Mouse (Mus musculus) heart, postnatal 36 days (tissue): ENCODE results near the gene Nfic. TPM values are rescaled to one million over a fixed set of nuclear protein-coding genes. Genes with fewer than 3 reads are reported as not detected.

Experiments
- DNase-seq, 2 experiments: peaks; one replicate each; pipeline ENCODE4 v3.0.0; 2021 to 2022
- intact Hi-C: fragments of 180-260 bp; cut with DNase I; formaldehyde crosslinking; loops from one replicate; pipeline ENCODE4 v1.15.1; 2025
- total RNA-seq, 2 experiments: library from RNA; stranded (reverse); gene quantifications; 2 replicates each; pipeline ENCODE4 v1.2.3; 2021

Gene Nfic
- total RNA-seq, 2 experiments from 2014 or later: 115 to 133 TPM

DNA sequence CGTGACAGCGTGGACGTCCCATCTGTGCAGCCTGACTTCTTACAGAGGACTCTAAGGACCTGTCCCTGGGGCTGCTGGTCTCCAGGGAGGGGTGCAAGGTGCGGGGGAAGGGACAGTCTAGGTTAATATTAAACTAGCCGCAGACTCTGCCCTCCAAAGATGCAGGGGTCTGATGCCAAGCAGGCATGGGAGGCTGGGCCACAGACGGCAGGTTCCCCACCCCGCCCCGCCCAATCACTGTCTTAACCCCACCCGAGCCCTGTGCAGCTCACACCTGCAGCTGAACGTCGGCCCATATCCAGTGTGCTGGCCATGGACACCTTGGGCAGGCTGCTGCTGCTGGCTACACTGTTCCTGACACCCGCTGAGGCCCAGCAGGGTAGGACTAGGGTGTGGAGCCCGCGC is 62.7 kb downstream of the Nfic start, which contains the start of gene Smim24:
Smim24 (plus strand) TSS at position 271 of the 405 bp plus-strand sequence.
- intact Hi-C loops: no loop called here
- DNase-seq: no peak

DNA sequence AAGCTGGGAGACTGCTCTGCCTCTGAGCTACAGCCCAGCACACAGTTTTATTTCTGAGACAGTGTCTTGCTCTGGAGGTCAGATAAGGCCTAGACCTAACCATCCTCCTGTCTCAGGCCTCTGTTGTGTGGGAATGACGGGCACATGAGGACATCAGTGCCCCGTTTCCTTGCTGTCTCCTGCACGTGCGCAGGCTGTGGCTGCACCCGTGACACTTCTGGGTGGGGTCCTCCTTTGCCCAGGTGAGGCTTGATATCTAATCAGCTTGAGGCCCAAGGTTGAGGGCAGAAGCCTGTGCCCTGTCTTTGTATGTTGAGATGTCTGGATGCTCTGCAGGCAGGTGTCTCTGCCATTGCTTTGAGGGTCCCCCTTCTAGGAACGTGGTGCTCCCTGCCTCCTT is 63.2 kb downstream of the Nfic start:
- DNase-seq: no peak
- intact Hi-C loops: no loop called here

DNA sequence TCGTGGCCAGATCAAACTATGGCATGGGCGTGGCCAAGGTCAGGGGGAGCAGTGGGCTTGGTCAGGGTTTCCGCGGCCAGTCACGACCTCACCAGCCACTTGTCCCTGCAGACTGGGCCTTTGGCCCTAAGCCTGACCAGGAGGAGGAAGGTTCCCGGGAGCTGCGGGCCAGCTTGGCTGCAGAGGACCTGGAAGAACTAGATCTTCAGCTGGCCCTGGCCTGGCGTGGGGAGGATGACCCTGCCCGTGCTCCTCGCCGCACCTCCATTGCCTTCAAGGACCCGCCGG is 64.8 kb downstream of the Nfic start:
- intact Hi-C loops: no loop called here
- DNase-seq: no peak

DNA sequence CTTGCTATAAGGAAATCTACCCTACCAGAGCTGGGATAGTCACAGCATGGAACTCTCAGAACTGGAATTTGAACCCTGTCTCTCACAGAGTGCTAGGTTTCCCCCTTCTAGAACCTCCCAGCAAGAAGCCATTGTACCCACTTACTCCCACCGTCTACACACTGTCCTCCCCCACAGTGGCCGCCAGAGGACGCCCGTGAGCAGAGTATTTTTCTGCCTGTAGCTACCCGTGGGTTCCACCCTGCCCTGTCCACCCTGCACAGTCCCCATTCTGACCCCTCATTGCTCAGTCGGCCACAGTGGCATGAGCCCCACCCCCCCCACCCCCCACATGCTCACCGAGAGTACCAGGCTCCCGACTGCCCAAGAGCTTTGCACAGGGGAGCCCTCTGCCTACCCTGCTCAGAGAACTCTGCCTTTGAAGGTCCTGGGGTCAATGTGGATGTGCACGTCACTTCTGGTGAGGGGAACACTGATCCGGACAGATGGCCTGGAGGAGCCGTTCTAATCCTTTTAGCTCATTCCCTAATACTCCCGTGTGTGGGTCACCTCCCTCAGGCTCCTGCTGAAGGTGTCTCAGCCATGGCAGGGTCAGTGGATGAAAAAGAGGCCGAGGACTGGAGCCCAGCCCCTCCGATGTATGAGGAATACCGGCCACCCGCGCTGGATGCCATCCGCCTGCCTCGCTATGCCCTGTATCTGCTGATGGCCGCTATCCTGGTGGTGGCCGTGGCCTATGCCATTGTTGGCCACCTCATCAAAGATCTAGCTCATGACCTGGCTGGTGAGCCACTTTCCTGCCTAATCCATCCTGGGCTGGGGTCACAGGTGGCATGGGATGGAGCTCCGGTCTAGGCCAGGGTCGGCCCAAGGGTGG is 65.4 kb downstream of the Nfic start:
- DNase-seq: peak; percentile 85
- intact Hi-C loops: loop anchor here (1.0 to 10.0 kb wide), 2 partner anchors 60 to 155 kb away; partner anchors contain the start of gene Gna11

DNA sequence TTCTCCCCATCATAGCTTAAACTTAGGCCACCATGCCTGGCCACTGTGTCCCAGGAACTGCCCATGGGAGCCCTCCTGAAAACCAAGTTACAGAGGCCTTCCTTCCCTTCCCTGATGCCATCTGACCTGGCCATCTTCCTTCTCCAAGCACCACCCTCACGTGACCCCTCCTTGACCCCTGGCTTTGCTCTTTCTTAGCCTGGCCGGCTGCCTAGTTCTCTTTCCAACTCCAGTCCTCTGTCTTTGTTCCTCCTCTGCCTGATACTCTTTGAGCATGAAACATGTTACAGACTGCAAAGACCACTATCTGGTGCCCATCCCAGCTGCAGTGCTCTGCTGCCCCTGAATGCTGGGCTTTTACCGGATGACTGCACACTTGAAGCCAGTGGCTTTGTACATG is 66.1 kb downstream of the Nfic start:
- intact Hi-C loops: loop anchor here (1.0 to 10.0 kb wide), 2 partner anchors 61 to 155 kb away; partner anchors contain the start of gene Gna11
- peak in 1 of 2 experiments; percentile 19 for DNase-seq

DNA sequence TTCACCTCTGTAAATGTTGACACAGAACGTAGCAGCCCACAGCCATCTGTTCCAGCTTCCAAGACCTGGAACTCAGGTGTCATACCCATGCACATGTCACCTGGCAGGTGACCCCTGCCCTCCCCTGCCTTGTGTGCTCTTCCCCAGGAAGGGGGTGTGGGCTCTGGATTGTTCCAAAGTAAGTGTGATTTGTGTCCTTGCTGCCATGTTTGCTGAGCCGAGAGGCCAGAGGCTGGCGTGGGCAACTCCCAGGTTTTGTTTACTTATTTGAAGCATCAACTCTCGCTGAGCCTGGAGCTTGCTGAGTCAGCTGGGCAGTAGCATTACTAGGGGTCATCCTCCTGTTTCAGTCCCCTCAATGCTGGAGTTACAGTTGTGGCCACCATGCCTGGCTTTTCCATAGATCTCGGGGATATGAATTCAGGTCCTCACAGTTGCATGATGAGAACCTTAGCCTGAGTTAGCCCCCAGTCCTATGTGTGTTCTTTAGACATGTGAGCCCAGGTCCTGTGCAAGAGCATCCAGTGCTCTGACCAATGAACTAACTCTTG is 66.9 kb downstream of the Nfic start, which contains the start of gene Gm48552:
Gm48552 (plus strand) TSS at position 501 of the 551 bp plus-strand sequence.
- intact Hi-C loops: loop anchor here (1.0 to 10.0 kb wide), 2 partner anchors 62 to 156 kb away; partner anchors contain the start of gene Gna11
- no peak for DNase-seq

DNA sequence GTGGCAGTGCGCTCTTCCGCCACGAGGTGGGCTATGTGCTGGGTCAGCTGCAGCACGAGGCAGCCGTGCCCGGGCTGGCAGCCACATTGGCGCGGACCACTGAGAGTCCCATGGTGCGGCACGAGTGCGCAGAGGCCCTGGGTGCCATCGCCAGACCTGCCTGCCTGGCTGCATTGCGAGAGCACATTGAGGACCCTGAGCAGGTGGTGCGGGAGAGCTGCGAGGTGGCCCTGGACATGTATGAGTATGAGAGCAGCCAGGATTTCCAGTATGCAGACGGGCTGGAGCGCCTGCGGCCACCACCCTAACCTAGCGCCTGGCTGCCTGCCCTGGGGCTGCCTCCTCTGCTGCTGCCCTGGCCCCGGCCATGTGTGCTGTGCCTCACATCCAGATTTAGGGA is 67.7 kb downstream of the Nfic start:
- intact Hi-C loops: loop anchor here (10.0 kb wide), 1 partner anchor 157 kb away; the partner anchor contains the start of gene Gna11
- DNase-seq: no peak

DNA sequence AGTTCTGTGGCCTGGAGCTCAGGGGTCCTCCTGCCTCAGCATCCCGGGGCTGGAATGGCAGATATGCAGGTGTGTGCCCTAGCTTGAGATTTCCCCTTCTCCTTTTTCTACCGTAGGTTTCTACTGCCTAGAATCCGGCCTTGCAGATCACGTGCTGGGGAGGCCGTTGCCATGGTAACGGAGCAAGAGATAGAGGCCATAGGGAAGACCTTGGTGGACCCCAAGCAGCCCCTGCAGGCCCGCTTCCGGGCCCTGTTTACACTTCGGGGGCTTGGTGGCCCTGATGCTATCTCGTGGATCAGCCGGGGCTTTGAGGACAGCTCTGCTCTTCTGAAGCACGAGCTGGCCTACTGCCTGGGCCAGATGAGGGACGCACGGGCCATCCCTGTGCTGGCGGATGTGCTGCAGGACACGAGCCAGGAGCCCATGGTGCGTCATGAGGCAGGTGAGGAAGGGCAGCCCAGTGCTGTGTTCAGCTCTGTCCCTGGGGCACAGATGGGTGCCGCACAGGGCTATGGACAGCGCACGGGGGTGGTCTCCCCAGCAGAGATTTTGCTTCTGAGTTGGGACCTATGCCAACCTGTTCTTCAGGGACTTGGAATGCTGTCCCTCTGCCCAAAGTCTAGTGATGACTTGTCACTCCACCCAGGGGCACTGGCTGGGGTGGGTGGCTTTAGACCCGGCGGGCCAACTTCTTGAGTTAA is 69.7 kb downstream of the Nfic start:
- DNase-seq: no peak
- intact Hi-C loops: loop anchor here (10.0 kb wide), 1 partner anchor 159 kb away; the partner anchor contains the start of gene Gna11

DNA sequence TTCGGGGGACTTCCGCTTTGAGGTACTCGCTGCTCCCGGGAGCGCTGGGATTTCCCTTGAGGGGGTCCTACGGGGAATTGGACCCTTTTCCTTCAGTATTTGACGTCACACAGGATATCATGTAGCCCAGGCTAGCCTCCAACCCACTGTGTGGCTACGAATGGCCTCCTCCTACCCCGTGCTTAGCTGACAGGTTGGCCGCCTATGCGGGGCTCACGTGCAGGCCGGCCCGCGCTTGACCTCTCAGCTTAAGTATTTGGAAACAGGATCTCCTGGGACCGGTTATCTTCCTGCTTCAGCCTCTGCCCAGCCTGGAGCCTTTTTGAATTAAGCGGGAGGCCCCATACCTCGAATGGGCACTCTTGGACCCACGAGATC is 70.8 kb downstream of the Nfic start:
- no peak for DNase-seq
- intact Hi-C loops: loop anchor here (10.0 kb wide), 1 partner anchor 160 kb away; the partner anchor contains the start of gene Gna11

DNA sequence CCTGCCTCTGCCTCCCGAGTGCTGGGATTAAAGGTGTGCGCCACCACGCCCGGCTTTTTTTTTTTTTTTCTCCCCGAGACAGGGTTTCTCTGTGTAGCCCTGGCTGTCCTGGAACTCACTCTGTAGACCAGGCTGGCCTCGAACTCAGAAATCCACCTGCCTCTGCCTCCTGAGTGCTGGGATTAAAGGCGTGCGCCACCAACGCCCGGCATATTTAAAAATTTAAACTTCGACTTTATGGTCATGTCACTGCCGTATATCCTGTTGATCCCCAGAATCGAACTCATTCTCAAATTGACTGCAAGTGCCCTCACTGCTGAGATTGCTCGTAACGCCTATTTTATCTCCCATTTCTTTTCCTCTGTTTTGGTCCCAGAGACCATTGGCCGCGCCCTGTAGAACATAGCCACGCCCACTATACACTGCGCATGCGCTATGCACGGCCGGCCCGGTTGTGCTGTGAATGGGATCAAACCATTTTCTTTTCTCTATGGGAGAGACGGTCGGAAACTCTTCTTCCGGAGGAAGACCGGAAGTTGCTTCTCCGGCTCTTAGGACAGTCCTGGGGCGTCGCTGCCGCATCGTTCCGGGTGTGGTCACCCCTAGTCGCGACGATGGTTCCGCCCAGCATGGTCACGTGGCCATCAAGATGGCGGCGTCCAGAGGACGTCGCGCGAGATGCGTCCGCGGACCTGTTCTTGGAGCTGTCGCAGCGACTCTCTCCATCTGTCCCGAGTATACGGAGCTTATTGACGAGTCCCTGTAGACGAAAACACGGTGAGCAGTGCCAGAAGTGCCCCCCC is 71.4 kb downstream of the Nfic start, which contains the start of the genes Dohh and Gm48551:
Dohh (plus strand) TSS at position 627 of the 803 bp plus-strand sequence.
Gm48551 (plus strand) TSS at position 665 of the 803 bp plus-strand sequence.
- intact Hi-C loops: loop anchor here (10.0 kb wide), 1 partner anchor 161 kb away; the partner anchor contains the start of gene Gna11
- peak; percentile 99 to 100 for DNase-seq

DNA sequence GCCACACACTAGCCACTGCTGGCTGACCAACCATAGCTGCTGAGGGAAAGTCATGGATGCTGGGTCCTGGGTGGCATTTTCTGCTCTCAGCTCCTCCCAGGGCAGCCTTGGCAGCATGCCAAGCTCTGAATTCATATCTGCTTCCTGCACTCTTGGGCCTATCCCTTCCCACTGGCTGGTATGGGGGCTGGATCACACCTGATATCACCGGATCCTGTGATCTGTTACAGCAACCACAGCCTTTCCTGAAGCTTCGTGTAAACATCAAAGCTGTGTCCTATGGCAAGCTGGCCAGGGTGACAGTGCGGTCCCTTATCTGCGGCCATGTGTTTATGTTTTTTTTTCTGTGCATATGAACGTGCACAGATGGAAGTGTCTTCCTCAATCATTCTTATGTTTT is 73.4 kb downstream of the Nfic start:
- intact Hi-C loops: loop anchor here (10.0 kb wide), 1 partner anchor 163 kb away; the partner anchor contains the start of gene Gna11
- DNase-seq: no peak

DNA sequence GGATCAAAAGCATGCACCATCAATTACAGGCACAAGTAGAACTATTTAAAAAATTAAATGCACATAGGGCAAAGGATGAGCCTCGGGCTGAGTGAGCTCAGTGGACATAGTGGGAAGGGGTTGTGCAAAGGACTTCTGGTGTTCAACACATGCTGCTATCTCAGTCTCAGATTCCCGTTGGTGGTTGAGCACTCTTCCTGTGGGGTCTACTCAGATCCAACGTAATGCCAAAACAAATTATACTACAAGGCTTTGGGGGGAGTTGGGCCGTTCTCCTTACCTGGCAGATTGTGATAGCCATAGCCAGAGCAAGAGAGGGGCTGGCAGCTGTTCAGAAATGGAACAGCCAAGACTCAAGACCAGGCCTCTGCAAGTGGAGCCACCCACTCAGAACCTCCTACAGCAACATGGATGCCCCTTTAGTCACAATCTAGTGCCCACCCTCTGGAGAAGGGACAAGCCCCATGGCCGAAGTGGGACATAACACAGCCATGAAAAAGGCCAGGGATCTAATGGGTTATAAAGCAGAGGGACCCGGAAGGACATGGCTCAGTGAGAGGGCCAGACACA is 75.5 kb downstream of the Nfic start:
- intact Hi-C loops: loop anchor here (10.0 kb wide), 1 partner anchor 165 kb away; the partner anchor contains the start of gene Gna11

DNA sequence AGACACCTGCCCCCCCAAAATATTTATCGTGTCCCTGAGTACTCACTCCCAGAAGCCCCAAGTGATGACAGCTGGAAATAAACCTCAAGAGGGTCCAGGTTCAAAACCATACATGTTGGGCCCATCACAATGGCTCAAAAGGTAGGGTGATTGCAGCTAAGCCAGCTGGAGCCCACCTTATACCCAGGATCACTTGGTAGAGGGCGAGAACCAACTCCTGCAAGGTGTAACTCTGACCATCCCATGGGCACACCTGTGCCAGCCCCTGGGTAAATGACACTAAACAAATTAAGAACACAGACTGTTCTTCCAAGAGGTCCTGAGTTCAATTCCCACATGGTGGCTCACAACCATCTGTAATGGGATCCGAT is 76.3 kb downstream of the Nfic start:
- intact Hi-C loops: no loop called here

More for the DNA sequence above, 75.5 kb downstream of the Nfic start:
- no peak for DNase-seq

DNA sequence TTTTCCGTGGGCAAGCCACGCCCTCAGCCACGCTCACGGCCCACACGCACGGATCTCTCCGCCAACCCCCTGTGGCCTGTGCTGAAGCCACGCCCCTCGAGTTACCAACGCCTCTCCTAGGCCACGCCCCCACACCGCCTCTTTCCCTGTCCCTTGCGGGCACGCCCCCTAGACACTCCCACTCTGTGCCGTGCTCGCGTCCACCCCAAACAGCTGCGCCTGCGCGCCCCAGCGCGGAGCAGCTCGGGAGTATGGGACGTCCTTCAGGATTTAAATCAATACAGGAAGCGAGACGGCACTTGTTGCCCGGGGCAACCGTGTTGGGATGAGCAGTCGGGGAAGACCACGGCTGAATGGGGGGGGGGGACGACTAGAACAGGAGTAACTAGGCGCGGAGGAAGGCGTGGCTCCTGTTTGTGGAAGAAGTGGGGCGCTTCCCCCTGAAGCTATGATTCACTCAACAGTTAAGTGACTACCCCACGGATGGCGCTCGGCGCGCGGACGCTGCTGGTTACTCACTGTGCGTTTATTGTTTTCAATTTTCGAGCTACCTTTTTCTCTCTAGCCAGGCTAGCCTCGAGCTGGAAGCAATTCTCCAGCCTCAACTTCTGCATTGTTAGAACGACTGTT is 76.8 kb downstream of the Nfic start:
- DNase-seq: peak; percentile 100
- intact Hi-C loops: no loop called here

More for the DNA sequence above, 76.3 kb downstream of the Nfic start:
- DNase-seq: no peak

DNA sequence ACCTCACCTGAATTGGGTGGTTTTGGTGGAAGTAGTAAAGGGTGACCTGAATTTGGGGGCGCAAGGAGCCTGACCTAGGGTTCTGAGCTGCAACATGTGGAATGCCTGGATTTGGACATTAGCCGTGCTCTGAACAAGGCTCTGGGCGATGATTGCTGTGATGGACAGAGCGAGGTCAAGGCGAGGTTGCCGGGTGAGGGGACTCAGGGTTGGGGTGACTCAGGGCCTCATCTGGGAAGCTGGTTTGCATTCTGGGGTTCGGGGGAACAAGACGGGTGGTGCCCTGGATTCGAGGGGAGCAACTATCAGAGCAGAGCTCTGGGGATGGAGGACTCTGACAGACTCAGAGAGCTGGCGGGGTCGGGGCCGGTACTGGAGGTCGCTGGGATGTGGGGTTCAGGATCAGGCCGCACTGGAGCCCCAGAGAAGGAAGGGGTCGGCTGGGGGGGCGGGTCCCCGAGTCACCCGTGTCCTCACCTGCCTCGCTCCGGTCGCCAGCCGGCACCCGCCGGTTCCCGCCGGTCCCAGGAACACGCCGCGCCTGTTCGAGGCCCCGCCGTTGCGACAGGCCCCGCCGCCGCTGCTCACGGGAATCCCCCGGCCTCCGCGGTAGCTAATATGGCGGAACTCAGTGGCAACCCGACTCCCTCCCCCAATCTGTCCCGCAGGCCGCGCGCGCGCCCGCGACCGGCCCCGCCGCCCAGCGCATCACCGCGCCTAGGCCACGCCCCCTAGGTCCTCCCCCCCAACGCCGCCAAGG is 77.5 kb downstream of the Nfic start, which contains the start of gene Fzr1:
Fzr1 (minus strand) TSS at position 724 of the 760 bp plus-strand sequence.
- intact Hi-C loops: no loop called here
- DNase-seq: peak in 1 of 2 experiments; percentile 36

DNA sequence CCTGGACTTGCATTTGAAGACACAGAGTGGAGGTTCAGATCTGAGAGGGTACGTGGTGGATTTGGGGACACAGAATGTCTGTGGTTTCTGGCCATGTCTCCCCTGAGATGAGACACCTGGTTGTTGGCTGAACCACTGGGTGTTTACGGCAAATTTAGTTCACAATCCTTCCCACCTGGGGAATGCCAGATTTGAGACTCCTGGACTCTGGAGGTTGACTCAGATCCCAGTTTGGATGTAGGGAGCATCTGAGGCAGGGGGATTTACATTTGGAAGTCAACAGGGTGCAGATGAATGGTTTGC is 78.1 kb downstream of the Nfic start:
- no peak for DNase-seq
- intact Hi-C loops: no loop called here

DNA sequence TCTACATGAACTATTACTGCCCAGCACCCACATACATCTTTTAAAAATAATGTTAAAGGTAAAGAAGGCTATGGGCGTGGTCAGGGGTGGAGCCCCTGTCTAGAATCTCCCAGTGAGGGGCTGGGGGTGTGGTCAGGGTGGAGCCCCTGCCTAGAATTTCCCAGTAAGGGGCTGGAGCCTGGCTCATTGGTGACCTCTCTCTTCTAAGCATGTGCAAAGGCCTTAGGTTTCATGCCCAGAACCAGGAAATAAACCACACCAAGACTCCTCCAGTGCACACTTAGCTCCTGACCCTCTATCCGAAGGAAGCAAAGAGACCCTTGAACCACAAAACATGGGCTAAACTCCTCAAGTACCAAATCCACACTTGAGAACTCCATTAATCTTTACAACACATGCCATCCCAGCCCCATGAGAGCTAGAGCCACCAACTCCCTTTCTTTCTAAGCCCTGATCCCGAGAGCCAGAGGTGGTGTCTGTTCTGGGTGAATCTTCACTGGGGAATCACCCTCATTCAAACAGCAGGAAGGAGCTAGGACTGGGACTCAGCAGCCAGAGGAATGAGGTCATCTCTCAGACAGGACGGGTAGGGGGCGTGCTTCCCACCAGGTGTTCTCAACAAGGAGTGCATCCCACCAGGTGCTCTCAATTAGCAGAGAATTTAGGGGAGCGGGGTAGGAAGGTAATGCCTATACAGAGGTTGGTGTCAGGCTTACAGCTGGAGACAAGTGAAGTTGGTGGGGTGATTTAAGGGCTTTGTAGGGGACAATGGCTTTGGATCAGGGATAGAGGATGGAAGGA is 78.7 kb downstream of the Nfic start:
- intact Hi-C loops: no loop called here

DNA sequence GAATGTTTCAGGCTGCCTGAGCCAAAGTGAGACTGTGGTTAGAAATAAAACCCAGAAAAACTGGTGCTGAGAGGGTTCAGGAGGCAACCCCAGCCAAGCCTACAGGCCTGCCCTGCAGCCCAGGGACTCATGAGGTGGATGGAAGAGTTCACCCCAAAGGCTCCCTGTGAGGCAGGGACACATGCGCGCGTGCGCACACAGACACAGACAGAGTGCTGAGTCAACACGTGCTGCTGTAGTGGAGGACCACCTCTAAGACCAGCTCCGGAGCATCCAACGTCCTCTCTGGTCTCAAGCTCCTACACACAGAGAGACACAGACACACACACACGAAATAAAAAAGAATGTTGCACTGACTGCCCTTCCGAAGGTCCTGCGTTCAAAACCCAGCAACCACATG is 80.1 kb downstream of the Nfic start:
- intact Hi-C loops: no loop called here
- no peak for DNase-seq

More for the DNA sequence above, 78.7 kb downstream of the Nfic start:
- DNase-seq: no peak
